Mouse (Mus musculus) ovary, adult 2 months (tissue): ENCODE results near the gene Mgst3. TPM values are rescaled to one million over a fixed set of nuclear protein-coding genes. Genes with fewer than 3 reads are reported as not detected.

Experiments used
- polyA plus RNA-seq: library from polyadenylated mRNA; depleted of rRNA; stranded (reverse); fragments of >200 nt; gene quantifications from 2 replicates; pipeline ENCODE4 v1.2.3, GENCODE M21; 2012; rRNA removed

Gene Mgst3
- 152 and 205 TPM in 2 replicates for polyA plus RNA-seq

GRCm38 (mm10) chr1:167393683-167394492, at the start of gene Mgst3:
Gene Mgst3, minus strand, starts transcription at chr1:167393841.

DNA sequence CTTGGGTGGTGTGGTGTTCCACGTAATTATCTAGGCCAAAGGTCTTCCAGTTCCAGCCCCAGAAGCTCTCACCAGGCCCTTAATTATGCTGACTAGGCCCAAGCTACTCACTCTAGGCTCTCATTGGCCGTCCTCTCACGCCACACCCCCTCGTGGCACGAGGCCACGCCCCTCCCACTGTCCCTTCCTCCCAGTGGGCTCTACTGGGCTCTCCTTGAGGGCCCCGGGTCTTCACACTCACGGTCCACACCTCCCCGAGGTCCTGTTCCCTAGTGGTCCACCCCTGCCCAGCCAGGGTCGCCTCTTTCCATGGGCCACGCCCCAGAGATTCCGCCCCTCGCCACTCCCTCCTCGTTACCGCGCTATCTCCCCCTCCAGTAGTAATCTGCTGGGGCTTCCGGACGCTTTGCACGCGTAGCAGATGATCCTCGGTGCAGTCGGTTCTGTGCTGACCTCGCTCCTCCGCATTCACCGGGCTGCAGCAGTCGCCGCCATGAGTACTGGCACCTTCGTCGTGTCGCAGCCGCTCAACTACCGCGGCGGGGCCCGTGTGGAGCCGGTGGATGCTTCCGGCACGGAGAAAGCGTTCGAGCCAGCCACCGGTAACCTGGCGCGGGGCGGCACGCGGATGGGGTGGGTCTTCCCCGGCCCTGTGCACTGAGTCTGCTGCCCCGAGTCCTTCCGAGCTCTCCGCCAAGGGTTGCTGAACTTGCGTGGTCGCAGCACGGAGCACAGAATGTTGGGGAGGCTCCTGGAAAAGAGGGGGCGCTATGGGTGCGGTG, 43.6 kb downstream of the Mgst3 start, which contains the start of gene Aldh9a1:
TSS of gene Aldh9a1 (plus strand) at position 177 of the 782 bp plus-strand sequence.

Other genes with a start within 250 kb of the Mgst3 start
- 26.6 and 48.0 TPM in 2 replicates for gene Uck2, start 108.5 kb downstream of the Mgst3 start, polyA plus RNA-seq
- 28.3 and 36.6 TPM in 2 replicates for gene Tmco1, start 85.5 kb downstream of the Mgst3 start, polyA plus RNA-seq
- gene Aldh9a1, start 43.9 kb downstream of the Mgst3 start, polyA plus RNA-seq, result 40.0 and 41.0 TPM in 2 replicates
- 0.16 TPM in 1 of 2 replicates, not detected in the other for gene Lrrc52, start 72.9 kb upstream of the Mgst3 start, polyA plus RNA-seq
- gene Rxrg, start 204.5 kb upstream of the Mgst3 start, polyA plus RNA-seq, result 0.70 and 1.1 TPM in 2 replicates